In the genomic region with DNA sequence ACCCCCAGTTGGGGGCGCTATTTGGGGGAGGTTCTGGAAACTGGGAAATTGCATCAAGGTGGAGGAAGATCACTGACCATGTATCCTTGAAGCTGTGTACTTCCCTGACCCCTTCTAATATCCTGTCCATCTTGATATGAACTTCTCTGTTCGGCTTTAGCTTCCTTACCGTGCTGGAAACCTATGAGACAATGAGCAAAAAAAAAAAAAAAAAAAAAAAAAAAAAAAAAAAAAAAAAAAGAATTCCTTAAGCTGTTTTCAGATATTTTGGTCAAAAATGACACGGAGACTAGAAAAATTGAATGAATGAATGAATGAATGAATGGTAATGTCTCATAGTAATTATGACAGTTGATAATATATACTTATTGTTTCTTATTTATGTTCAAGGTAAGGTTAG, we compare ENCODE assay signal across 22 mouse cellular contexts. TPM values are rescaled to one million over a fixed set of nuclear protein-coding genes. Genes with fewer than 3 reads are reported as not detected.
DNase-seq lines count a peak whose midpoint lies in the region; ATAC-seq lines count a peak whose summit lies in the region.
"Had no signal": no experiment of that assay in that cellular context is flagged by ENCODE, and none has a peak within 500 bp of the region (broad histone marks: within the 10 kb centered on the region; RNA-seq: fewer than 3 reads in every experiment).

No protein-coding gene starts in this region.

- peak overlapping the region; percentile 21; the same call in 1 of the 2 replicates for H3K4me2 ChIP-seq in heart, embryonic 12.5 days
- no peak overlapping the region for H3K4me2 ChIP-seq in hindbrain, embryonic 14.5 days (replicated peaks)
- H3K4me2 ChIP-seq: embryonic facial prominence, embryonic 12.5 days; heart, embryonic 15.5 days; intestine, embryonic 15.5 days; limb, embryonic 13.5 days; midbrain, embryonic 11.5 days had no signal

- H3K9ac ChIP-seq in heart, embryonic 12.5 days, result no peak overlapping the region
- no peak overlapping the region for H3K9ac ChIP-seq in hindbrain, embryonic 14.5 days
- H3K9ac ChIP-seq: embryonic facial prominence, embryonic 12.5 days; heart, embryonic 15.5 days; hindbrain, embryonic 15.5 days; intestine, embryonic 15.5 days; limb, embryonic 13.5 days; liver, embryonic 12.5 days had no signal

- no peak overlapping the region for H3K4me3 ChIP-seq in heart, embryonic 12.5 days
- no peak overlapping the region for H3K4me3 ChIP-seq in hindbrain, embryonic 14.5 days (replicated peaks; ENCODE audit: low read length)
- H3K4me3 ChIP-seq: embryonic facial prominence, embryonic 12.5 days; heart, embryonic 15.5 days; hindbrain, embryonic 15.5 days; intestine, embryonic 15.5 days; layer of hippocampus, adult 2 months; limb, embryonic 13.5 days; liver, embryonic 12.5 days had no signal

- no peaks in the 10 kb centered on the region for H3K27me3 ChIP-seq in heart, embryonic 12.5 days (replicated peaks)
- H3K27me3 ChIP-seq in splenic B cell, adult 2 months (ENCODE audit: control insufficient read depth, insufficient read depth, low read length, poor library complexity, severe bottlenecking), result no peaks in the 10 kb centered on the region; the same call in 1 of the 2 replicates
- H3K27me3 ChIP-seq in hindbrain, embryonic 14.5 days (ENCODE audit: control insufficient read depth, insufficient read depth, low read length), result no peaks in the 10 kb centered on the region
- H3K27me3 ChIP-seq: embryonic facial prominence, embryonic 12.5 days; heart, embryonic 15.5 days; hindbrain, embryonic 15.5 days; intestine, embryonic 15.5 days; limb, embryonic 13.5 days; liver, embryonic 12.5 days had no signal

- peaks cover 5% of the 10 kb centered on the region; the same call in 1 of the 2 replicates for H3K4me1 ChIP-seq in heart, embryonic 12.5 days (replicated peaks)
- no peaks in the 10 kb centered on the region for H3K4me1 ChIP-seq in hindbrain, embryonic 14.5 days (replicated peaks; ENCODE audit: control insufficient read depth, insufficient read depth, low read length)
- H3K4me1 ChIP-seq: embryonic facial prominence, embryonic 12.5 days; hindbrain, embryonic 15.5 days; liver, embryonic 12.5 days had no signal

- no peak for ATAC-seq in heart, embryonic 12.5 days (ENCODE audit: insufficient number of reproducible peaks, low FRiP score)
- no peak for ATAC-seq in hindbrain, embryonic 14.5 days (ENCODE audit: low FRiP score)
- ATAC-seq: intestine, embryonic 15.5 days; liver, embryonic 12.5 days had no signal

- no peaks in the 10 kb centered on the region for H3K9me3 ChIP-seq in heart, embryonic 12.5 days (replicated peaks)
- H3K9me3 ChIP-seq in hindbrain, embryonic 14.5 days (ENCODE audit: control insufficient read depth, low read length), result no peaks in the 10 kb centered on the region
- H3K9me3 ChIP-seq: embryonic facial prominence, embryonic 12.5 days; heart, embryonic 15.5 days; hindbrain, embryonic 15.5 days; intestine, embryonic 15.5 days; limb, embryonic 13.5 days; liver, embryonic 12.5 days had no signal

- DNase-seq in heart, adult 18-20 months, result no peak
- peak; percentile 12 for DNase-seq in CD4-positive helper T cell, adult 2 months (ENCODE audit: low read depth, low spot score)
- peak; percentile 14 for DNase-seq in NIH3T3 (ENCODE audit: low read depth)
- DNase-seq in splenic B cell, adult 2 months (ENCODE audit: low read depth, low spot score), result peak; percentile 29
- DNase-seq in frontal cortex, postnatal 25 days (ENCODE audit: low spot score in 2 of 2), result no peak
- DNase-seq in hindbrain, embryonic 14.5 days (ENCODE audit: low spot score), result no peak

- H3K27ac ChIP-seq in heart, embryonic 12.5 days (ENCODE audit: poor library complexity, severe bottlenecking), result no peak overlapping the region
- H3K27ac ChIP-seq in hindbrain, embryonic 14.5 days, result no peak overlapping the region
- H3K27ac ChIP-seq: embryonic facial prominence, embryonic 12.5 days; heart, embryonic 15.5 days; hindbrain, embryonic 15.5 days; intestine, embryonic 15.5 days; layer of hippocampus, adult 2 months; limb, embryonic 13.5 days; liver, embryonic 12.5 days; stomach, postnatal 0 days had no signal

- no peaks in the 10 kb centered on the region for H3K36me3 ChIP-seq in heart, embryonic 12.5 days
- no peaks in the 10 kb centered on the region for H3K36me3 ChIP-seq in splenic B cell, adult 2 months (ENCODE audit: control insufficient read depth, insufficient read depth, low read length, poor library complexity, severe bottlenecking)
- no peaks in the 10 kb centered on the region for H3K36me3 ChIP-seq in hindbrain, embryonic 14.5 days (replicated peaks; ENCODE audit: control insufficient read depth, insufficient read depth)
- H3K36me3 ChIP-seq: embryonic facial prominence, embryonic 12.5 days; heart, embryonic 15.5 days; hindbrain, embryonic 15.5 days; intestine, embryonic 15.5 days; limb, embryonic 13.5 days; liver, embryonic 12.5 days had no signal

- 63% methylated on average over 4 of the region's 4 CpGs for WGBS in heart, embryonic 12.5 days
- WGBS in hindbrain, embryonic 14.5 days, result 76% methylated on average over 4 of the region's 4 CpGs

RNA-seq across cellular contexts. Expression of a gene that starts 35.6 kb away (rescaled TPM):
- 0.13 TPM in 1 of 2 replicates, not detected in the other for polyA plus RNA-seq in heart, embryonic 12.5 days (2016; fragmentation: Nextera tagmentation; extraction: Ambion mirVana)
- under 1 TPM; 0.23 to 0.40 TPM for total RNA-seq in heart, adult 18-20 months (2021)
- polyA plus RNA-seq in hindbrain, embryonic 14.5 days (2014; fragmentation: Nextera tagmentation; extraction: Ambion mirVana), result 0.09 TPM in 1 of 2 replicates, not detected in the other
- total RNA-seq: adrenal gland, postnatal 4 days; gastrocnemius, adult 18-20 months; gastrocnemius, postnatal 36 days; megakaryocyte progenitor cell, adult 5-6 weeks; neutrophil, adult 5-6 weeks had no signal
- polyA plus RNA-seq: embryonic facial prominence, embryonic 12.5 days; hindbrain, embryonic 15.5 days; intestine, embryonic 15.5 days; limb, embryonic 13.5 days; liver, embryonic 12.5 days; midbrain, embryonic 11.5 days; small intestine, adult 2 months; stomach, postnatal 0 days had no signal

Comparison
In these comparisons a context has a peak if more than half of its experiments do, and no peak if none do; other contexts are left out.
1. DNase-seq: peak in CD4-positive helper T cell, adult 2 months (single experiment), NIH3T3 (single experiment) and splenic B cell, adult 2 months (single experiment); none in heart, adult 18-20 months (0 of 2), frontal cortex, postnatal 25 days (0 of 2) and hindbrain, embryonic 14.5 days (single experiment).